Mouse (Mus musculus) yolk sac, embryonic 10.5 days (tissue): Measurements from ENCODE around the gene Raph1.
"Not testable (repeated sequence)": the region's sequence is repeated elsewhere in the genome, so short reads cannot be mapped to it uniquely, and the experiment has no call there.

Source experiments
- DNase-seq: peaks from one replicate; pipeline ENCODE4 v3.0.0-alpha.2; 2017; ENCODE audit warnings: low spot score

The Raph1 gene

GRCm38 (mm10) chr1:60565270-60565920 is 1.5 kb downstream of the Raph1 start:
- DNase-seq: peak; percentile 48

GRCm38 (mm10) chr1:60564691-60565090 is 2.2 kb downstream of the Raph1 start:
- DNase-seq: no peak

GRCm38 (mm10) chr1:60563021-60563420 is 3.9 kb downstream of the Raph1 start:
- DNase-seq: no peak

DNA sequence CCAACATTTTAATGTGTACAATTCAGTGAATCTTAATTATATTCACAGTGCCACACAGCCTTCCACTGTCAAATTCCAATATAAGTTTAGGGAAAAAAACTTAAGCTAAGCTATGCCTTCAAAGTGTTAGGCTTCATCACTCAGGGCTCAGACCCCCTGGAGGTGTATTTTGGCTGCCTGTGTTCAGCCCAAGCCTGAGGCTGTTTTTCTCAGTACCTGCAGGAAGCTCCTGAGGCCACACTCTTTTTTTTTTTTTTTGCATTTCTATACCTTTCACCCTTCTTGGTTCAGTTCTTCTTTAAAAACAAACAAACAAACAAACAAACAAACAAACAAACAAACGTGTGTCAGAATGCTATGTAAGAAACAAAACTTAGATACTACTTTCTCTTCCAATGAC is 23.2 kb downstream of the Raph1 start:
- no peak for DNase-seq

DNA sequence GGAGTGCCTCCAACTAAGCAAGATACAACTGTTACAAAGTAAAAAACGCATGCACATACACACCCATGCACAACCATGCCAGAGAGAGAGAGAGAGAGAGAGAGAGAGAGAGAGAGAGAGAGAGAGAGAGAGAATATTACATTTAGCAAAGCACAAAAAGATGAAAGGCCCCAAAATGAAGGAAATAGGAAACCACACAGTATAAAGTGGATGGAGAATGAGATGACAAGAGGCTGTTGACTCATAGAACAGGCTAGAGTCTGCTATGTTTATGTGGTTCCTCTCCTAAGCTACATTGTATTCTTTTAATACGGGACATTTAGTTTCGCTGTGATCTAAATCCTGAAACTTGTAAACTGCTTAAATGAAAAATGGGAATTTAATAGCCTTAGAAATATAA is 27.6 kb downstream of the Raph1 start:
- no peak for DNase-seq

- peak; percentile 12 for DNase-seq
These were observed 32.0 kb downstream of the Raph1 start for GRCm38 (mm10) chr1:60534932-60535331.

- DNase-seq: no peak
These were observed 36.3 kb downstream of the Raph1 start for GRCm38 (mm10) chr1:60530636-60531035.

- DNase-seq: no peak
These were observed 36.8 kb downstream of the Raph1 start for GRCm38 (mm10) chr1:60530107-60530506.

- DNase-seq: no peak
These were observed 56.3 kb downstream of the Raph1 start for GRCm38 (mm10) chr1:60510584-60510983.

- no peak for DNase-seq
These were observed 63.4 kb downstream of the Raph1 start for GRCm38 (mm10) chr1:60503456-60503855.

DNA sequence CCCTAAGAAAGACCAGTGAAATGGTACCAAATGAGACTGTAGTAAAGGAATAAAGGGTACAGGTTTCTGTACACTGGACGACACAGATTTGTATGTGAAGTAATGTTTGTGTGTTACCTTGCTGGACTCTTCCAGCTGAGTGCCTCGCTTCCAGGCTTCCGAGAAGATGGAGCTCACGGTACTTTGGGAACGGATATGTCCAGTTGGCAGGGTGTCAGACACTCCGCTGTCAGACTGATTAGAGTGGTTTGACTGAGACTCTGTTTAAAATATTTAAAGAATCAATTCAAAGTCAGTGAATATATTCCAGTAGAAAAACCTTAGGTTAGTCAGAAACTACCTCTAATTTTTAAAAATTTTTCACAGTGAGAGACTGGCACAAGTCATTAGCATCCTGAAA is 73.5 kb downstream of the Raph1 start:
- no peak for DNase-seq

GRCm38 (mm10) chr1:60492404-60492803 is 74.5 kb downstream of the Raph1 start:
- DNase-seq: peak; percentile 30

GRCm38 (mm10) chr1:60490510-60490909 is 76.4 kb downstream of the Raph1 start:
- no peak for DNase-seq

GRCm38 (mm10) chr1:60489660-60490059 is 77.2 kb downstream of the Raph1 start:
- no peak for DNase-seq

DNA sequence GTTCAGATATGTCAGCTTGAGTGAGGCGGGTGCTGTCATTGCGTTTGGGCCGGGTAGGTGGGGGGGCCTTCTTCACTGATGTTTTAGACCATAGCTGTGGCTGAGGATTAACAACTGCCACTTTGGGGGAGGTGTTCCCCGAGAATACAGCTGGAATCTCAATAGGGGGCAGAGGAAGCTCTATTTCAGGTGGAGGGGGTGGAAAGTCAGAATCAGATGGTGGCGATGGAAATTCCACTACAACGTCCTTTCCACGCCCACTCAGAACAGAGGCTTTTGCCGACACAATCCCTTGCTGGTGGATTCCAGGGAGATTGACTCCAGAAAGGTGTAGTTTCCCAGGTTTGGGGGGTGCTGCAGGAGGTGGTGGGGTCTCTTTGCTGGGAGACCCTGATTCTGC is 78.3 kb downstream of the Raph1 start:
- DNase-seq: no peak

GRCm38 (mm10) chr1:60485649-60486048 is 81.3 kb downstream of the Raph1 start:
- DNase-seq: no peak

GRCm38 (mm10) chr1:60482881-60483280 is 84.0 kb downstream of the Raph1 start:
- no peak for DNase-seq

- DNase-seq: no peak
These were observed 85.3 kb downstream of the Raph1 start for GRCm38 (mm10) chr1:60481561-60481960.

DNA sequence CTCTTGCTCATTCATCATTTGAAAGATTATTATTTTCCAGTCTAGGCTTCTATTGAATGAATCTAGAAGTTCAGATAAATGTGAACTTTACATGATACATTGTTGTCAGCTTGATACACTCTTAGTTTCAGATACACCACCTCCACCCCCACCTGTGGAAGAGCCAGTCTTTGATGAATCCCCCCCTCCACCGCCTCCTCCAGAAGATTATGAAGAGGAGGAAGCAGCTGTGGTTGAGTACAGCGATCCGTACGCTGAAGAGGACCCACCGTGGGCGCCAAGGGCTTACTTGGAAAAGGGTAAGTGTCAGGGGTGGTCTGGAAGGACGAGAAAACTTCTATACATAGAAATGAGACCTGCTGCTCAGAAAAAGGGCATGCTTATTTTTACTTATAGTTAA is 96.4 kb downstream of the Raph1 start:
- DNase-seq: no peak

GRCm38 (mm10) chr1:60469491-60469890 is 97.4 kb downstream of the Raph1 start:
- DNase-seq: no peak

DNA sequence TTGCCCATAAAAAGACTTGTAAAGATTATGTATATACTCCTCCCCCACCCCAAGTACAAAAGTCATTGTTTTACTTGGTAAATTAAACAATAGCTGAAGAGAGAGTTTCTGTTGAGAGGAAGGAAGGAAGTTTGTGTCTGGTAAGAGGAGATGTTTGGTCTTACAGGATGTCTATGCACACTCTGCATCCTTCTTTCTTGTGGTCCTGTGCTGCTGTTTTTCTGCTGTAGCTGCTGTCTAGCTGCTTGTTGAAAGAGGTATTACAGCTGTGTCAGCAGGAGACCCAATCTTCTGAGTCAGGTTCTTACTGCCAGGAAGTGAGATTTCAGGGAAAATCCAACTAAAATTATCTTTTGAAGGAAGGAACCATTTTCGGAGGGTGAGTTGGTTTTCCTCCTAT is 106.3 kb downstream of the Raph1 start:
- no peak for DNase-seq

DNA sequence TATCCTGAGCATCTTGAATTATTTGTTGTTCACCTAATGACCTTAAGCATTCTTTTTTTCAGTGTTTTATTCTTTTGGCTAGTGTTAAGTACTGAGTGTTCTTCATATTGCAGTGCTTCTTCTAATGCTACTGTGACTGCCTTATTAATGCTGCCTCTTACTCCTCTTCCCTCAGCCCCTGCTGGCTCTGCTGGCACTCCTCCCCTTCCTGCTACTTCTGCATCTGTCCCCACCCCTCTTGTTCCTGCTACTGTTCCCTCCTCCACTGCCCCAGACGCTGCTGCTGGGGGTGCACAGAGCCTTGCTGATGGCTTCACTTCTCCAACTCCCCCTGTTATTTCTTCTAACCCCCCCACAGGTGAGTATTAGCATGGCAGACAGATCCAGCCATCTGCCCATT is 117.0 kb downstream of the Raph1 start:
- DNase-seq: no peak

DNA sequence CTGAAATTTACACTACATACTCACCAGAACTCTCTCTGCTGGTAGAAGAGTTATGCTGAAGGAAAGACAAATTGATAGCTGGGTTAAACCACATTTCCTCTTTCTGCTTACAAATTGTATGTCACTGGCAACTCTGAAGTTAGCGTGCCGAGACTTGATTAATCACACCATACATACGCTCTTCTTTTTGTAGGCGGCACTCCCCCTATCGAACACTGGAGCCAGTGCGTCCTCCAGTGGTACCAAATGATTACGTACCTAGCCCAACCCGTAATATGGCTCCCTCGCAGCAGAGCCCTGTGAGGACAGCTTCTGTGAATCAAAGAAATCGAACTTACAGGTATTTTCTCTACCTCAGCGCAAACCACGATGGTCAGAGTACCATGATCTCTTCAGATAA is 119.8 kb downstream of the Raph1 start:
- DNase-seq: no peak

DNA sequence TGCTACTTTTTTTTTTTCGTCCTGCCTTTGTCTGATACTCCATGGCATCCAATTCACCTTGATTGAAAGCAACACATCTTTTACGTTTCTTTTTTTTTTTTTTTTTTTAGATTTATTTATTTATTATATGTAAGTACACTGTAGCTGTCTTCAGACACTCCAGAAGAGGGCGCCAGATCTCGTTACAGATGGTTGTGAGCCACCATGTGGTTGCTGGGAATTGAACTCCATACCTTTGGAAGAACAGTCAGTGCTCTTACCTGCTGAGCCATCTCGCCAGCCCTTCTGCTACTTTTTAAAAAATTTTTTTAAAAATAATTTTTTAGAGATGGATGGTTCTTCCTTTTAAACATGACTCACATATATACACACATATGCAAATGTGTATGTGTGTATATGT is 125.5 kb downstream of the Raph1 start:
- not testable (repeated sequence) for DNase-seq

- no peak for DNase-seq
These were observed 134.4 kb downstream of the Raph1 start for GRCm38 (mm10) chr1:60432497-60432896.
